Mouse (Mus musculus): ENCODE measurements at regions not wholly inside any gene's neighbourhood (a gene's known extent, or its start where the extent isn't known, plus 50 kb on each side); places are given as distances from the start of the nearest gene placed in this dataset. TPM values are rescaled to one million over a fixed set of nuclear protein-coding genes. Genes with fewer than 3 reads are reported as not detected.

Small RNA genes in the stretch of these regions (microRNA-seq; reads per million reads assigned to microRNA genes)
- not detected for gene Gm23189

All from neural tube, embryonic 15.5 days (tissue).